In the genomic region with DNA sequence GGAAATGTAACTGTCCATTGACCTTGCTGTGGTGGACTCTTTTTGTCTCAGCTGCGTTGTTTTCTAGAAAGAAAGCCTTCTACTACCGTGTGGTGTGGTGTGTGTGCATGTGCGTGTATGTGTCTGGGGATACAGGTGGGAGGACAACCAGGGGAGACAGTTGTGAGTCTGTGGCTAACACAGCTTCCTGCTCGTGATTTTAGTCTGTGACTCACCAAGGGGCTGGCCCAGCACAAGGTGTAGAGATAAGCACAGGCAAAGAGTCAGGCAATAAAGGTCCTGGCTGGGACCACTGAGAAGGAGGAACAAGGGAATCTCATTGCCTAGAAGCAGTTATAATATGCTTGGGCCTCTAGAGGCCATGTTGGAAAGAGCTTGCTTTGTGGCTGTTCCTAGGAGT, we compare ENCODE assay signal across 18 mouse cellular contexts. TPM values are rescaled to one million over a fixed set of nuclear protein-coding genes. Genes with fewer than 3 reads are reported as not detected.
DNase-seq lines count a peak whose midpoint lies in the region; ATAC-seq lines count a peak whose summit lies in the region.
"Had no signal": no experiment of that assay in that cellular context is flagged by ENCODE, and none has a peak within 500 bp of the region (broad histone marks: within the 10 kb centered on the region; RNA-seq: fewer than 3 reads in every experiment).

No protein-coding gene starts in this region.

- intact Hi-C loops in left cerebral cortex, postnatal 36 days (cut with DNase I) = no loop called here

- peak; percentile 77 for DNase-seq in CD4-positive helper T cell, adult 2 months (ENCODE audit: low read depth, low spot score)
- DNase-seq in CD8-positive naive resting alpha-beta T cell, adult 2 months (ENCODE audit: low read depth in 2 of 2, low spot score in 2 of 2) = peak; percentile 36 to 46
- peak; percentile 89 for DNase-seq in induced T-regulatory cell, adult 2 months (ENCODE audit: low read depth)
- peak; percentile 30 for DNase-seq in splenic B cell, adult 2 months (ENCODE audit: low read depth, low spot score)
- no peak for DNase-seq in ovary, postnatal 10 days (ENCODE audit: low spot score)
- no peak for DNase-seq in left cerebral cortex, postnatal 36 days (ENCODE audit: low spot score in 2 of 2)
- DNase-seq: adrenal gland, adult 2 months; cerebellum, adult 8-10 months; gastrocnemius, postnatal 25 days; kidney, postnatal 10 days; left cerebral cortex, postnatal 4 days; liver; midbrain, embryonic 14.5 days had no signal

- H3K27me3 ChIP-seq in splenic B cell, adult 2 months (ENCODE audit: control insufficient read depth, insufficient read depth, low read length, poor library complexity, severe bottlenecking) = no peaks in the 10 kb centered on the region

- H3K36me3 ChIP-seq in splenic B cell, adult 2 months (ENCODE audit: control insufficient read depth, insufficient read depth, low read length, poor library complexity, severe bottlenecking) = no peaks in the 10 kb centered on the region
- H3K36me3 ChIP-seq: heart, embryonic 10.5 days; neural tube, embryonic 15.5 days had no signal

- no peak for ATAC-seq in erythroblast, adult 5-6 weeks (replicated peaks; ENCODE audit: low FRiP score, poor library complexity, severe bottlenecking)
- ATAC-seq: forebrain, embryonic 13.5 days; lung, postnatal 0 days had no signal

RNA-seq across cellular contexts. Expression of a gene that starts 3.3 kb away (rescaled TPM):
- 1 to 10 TPM; 2.5 to 2.7 TPM for total RNA-seq in left cerebral cortex, postnatal 36 days (2021)
- total RNA-seq in erythroblast, adult 5-6 weeks (2015; ENCODE audit: low replicate concordance) = 10.6 and 19.9 TPM in 2 replicates
- total RNA-seq in erythroblast, adult 5-6 weeks (2017; ENCODE audit: low replicate concordance) = 10.0 and 12.1 TPM in 2 replicates

RNA-seq across cellular contexts. Expression of a gene that starts 55.2 kb away (rescaled TPM):
- 10 to 100 TPM; 59.2 to 70.4 TPM for total RNA-seq in left cerebral cortex, postnatal 36 days (2021)
- 33.9 and 44.2 TPM in 2 replicates for total RNA-seq in erythroblast, adult 5-6 weeks (2015; ENCODE audit: low replicate concordance)
- total RNA-seq in erythroblast, adult 5-6 weeks (2017; ENCODE audit: low replicate concordance) = 38.5 and 46.0 TPM in 2 replicates

Comparison
In these comparisons a context has a peak if more than half of its experiments do, and no peak if none do; other contexts are left out.
1. DNase-seq: peak in CD4-positive helper T cell, adult 2 months (single experiment), CD8-positive naive resting alpha-beta T cell, adult 2 months (2 of 2), induced T-regulatory cell, adult 2 months (single experiment) and splenic B cell, adult 2 months (single experiment); none in ovary, postnatal 10 days (single experiment) and left cerebral cortex, postnatal 36 days (0 of 2).